Mouse (Mus musculus): ENCODE results near the gene Zfp942.
A peak's percentile ranks its signal among the peaks of the same experiment; 100 is the strongest.

Zfp942 gene

GRCm38 (mm10) chr17:21962107-21962907 is at the start of gene Zfp942, which contains the start of gene Zfp943:
TSS of gene Zfp942 (minus strand) at chr17:21962464.
TSS of gene Zfp943 (plus strand) at chr17:21962552.
- peak; percentile 57 for DNase-seq (ENCODE audit: low read depth, low spot score)

GRCm38 (mm10) chr17:21963302-21963701 is 1.0 kb upstream of the Zfp942 start:
- DNase-seq (ENCODE audit: low read depth, low spot score), result no peak

GRCm38 (mm10) chr17:21909456-21910052 is 52.7 kb downstream of the Zfp942 start, which contains the start of gene Zfp995:
TSS of gene Zfp995 (minus strand) at chr17:21909926.
- DNase-seq (ENCODE audit: low read depth, low spot score), result peak; percentile 42

GRCm38 (mm10) chr17:21909039-21909438 is 53.2 kb downstream of the Zfp942 start:
- DNase-seq (ENCODE audit: low read depth, low spot score), result peak; percentile 0
